Mouse (Mus musculus) lung, postnatal 25 days (tissue): ENCODE data around the gene Fstl1.
A peak's percentile ranks its signal among the peaks of the same experiment; 100 is the strongest.

ENCODE experiments used
- DNase-seq: peaks from one replicate; pipeline ENCODE4 v3.0.0; 2022; ENCODE audit warnings: low spot score

The Fstl1 gene

GRCm38 (mm10) chr16:37869470-37870231 lies 93.0 kb downstream of the Fstl1 start:
- peak; percentile 29 for DNase-seq

- peak; percentile 59 for DNase-seq
These were observed 94.5 kb downstream of the Fstl1 start for GRCm38 (mm10) chr16:37871112-37871715.

GRCm38 (mm10) chr16:37874501-37875235 lies 98.0 kb downstream of the Fstl1 start:
- peak; percentile 46 for DNase-seq

- no peak for DNase-seq
These were observed 100.7 kb downstream of the Fstl1 start for GRCm38 (mm10) chr16:37877406-37877805.

GRCm38 (mm10) chr16:37878951-37879505 lies 102.4 kb downstream of the Fstl1 start:
- no peak for DNase-seq

DNA sequence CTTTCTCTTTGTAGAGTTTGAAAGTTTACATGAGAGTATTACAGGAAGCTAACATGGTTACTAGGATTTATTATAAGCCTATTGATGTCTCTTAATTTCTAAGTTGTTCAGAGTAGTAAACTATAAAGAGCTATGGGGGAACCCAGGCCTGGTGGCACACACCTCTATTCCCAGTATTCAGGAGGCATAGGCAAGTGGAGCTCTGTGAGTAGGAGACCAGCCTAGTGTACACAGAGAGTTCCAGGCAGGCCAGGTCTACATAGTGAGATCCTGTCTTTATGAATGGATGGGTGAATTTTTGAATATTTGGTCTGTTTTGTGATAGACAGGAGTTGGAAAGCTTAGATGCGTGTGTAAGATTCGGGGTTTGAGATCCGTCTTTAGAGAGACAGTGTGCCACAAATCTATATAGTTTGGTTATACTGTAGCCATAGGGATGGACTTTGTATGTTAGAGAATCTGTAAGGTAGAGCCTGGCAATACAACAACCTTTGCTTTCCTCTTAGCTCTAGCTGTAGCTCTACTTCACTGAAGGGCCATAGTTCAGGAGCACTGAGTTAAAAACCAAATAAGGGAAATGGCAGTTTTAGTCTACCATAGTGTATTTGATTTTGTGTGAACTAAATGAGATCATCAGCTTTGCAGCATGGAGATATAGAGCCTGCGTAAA lies 103.2 kb downstream of the Fstl1 start:
- DNase-seq = no peak

GRCm38 (mm10) chr16:37881168-37881567 lies 104.5 kb downstream of the Fstl1 start:
- no peak for DNase-seq
